Comparison of ENCODE assay signal across 8 mouse cellular contexts in the genomic region with DNA sequence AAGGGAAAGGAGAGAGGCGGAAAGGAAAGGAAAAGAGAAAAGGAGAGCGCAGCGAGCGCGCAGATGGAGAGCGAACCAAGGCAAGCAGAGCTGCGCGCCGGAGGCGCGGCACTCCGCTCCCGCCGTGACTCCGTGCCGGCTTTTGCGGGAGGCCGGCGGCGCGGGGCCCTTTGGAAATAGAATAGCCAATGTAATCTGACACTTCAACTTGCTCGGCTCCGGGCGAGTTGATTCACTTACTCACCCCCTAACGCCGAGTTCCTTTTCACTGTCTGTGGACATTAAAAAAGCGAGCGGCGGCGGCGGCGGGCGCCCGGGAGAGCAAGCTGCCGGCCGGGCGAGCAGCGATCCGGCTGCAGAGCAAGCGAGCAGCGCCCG. TPM values are rescaled to one million over a fixed set of nuclear protein-coding genes. Genes with fewer than 3 reads are reported as not detected.
A peak's percentile ranks its signal among the peaks of the same experiment; 100 is the strongest.
DNase-seq lines count a peak whose midpoint lies in the region; ATAC-seq lines count a peak whose summit lies in the region.

Gene Zmiz1 (plus strand): TSS at position 170 of the 378 bp plus-strand sequence.

- peak; percentile 96 for DNase-seq in ZHBTc4 (ENCODE audit: low read depth, low spot score)
- DNase-seq in embryo, embryonic 10 days (ENCODE audit: low spot score), result peak; percentile 88
- DNase-seq in gastrocnemius, postnatal 25 days, result peak; percentile 90
- peak; percentile 76 to 90 for DNase-seq in left cerebral cortex, postnatal 10 days (ENCODE audit: extremely low spot score in 1 of 2, low spot score in 2 of 2)
- peak; percentile 80 for DNase-seq in right cerebral cortex, postnatal 14 days
- DNase-seq in urinary bladder, postnatal 25 days (ENCODE audit: low spot score), result peak; percentile 82

- intact Hi-C loops in left cerebral cortex, postnatal 10 days (cut with DNase I), result loop anchor here (5.0 to 10.0 kb wide), 5 partner anchors 67 to 414 kb away; no protein-coding TSS in a partner anchor

- peak; percentile 59 for ATAC-seq in inflammation-experienced regulatory T-cells, adult 6 months
- ATAC-seq in megakaryocyte progenitor cell, adult 5-6 weeks (replicated peaks; ENCODE audit: poor library complexity), result peak; percentile 47

RNA-seq across cellular contexts. Expression of gene Zmiz1, which starts in this region (rescaled TPM):
- 10 to 100 TPM; 26.4 to 29.8 TPM for total RNA-seq in gastrocnemius, postnatal 25 days (2021)
- polyA plus RNA-seq in inflammation-experienced regulatory T-cells, adult 6 months (2017; shearing (Covaris generic)), result 10 to 100 TPM; 24.5 to 30.1 (median 26.1) TPM
- total RNA-seq in left cerebral cortex, postnatal 10 days (2021), result 100 to 1,000 TPM; 105 to 106 TPM
- 70.0 and 79.1 TPM in 2 replicates for total RNA-seq in megakaryocyte progenitor cell, adult 5-6 weeks (2015)
- 8.2 and 9.3 TPM in 2 replicates for total RNA-seq in megakaryocyte progenitor cell, adult 5-6 weeks (2017)

Comparison
In these comparisons a context has a peak if more than half of its experiments do, and no peak if none do; other contexts are left out.
1. Peak in every context shown above with its lines: DNase-seq and ATAC-seq.